Mouse (Mus musculus) urinary bladder, postnatal 4 days (tissue): Measurements from ENCODE around the gene Spata45.
"Not testable (repeated sequence)": the region's sequence is repeated elsewhere in the genome, so short reads cannot be mapped to it uniquely, and the experiment has no call there.

ENCODE experiments used
- DNase-seq, 2 experiments: peaks; one replicate each; pipeline ENCODE4 v3.0.0; 2021 to 2022; ENCODE audit warnings: low spot score in 2 of 2

Gene Spata45

DNA sequence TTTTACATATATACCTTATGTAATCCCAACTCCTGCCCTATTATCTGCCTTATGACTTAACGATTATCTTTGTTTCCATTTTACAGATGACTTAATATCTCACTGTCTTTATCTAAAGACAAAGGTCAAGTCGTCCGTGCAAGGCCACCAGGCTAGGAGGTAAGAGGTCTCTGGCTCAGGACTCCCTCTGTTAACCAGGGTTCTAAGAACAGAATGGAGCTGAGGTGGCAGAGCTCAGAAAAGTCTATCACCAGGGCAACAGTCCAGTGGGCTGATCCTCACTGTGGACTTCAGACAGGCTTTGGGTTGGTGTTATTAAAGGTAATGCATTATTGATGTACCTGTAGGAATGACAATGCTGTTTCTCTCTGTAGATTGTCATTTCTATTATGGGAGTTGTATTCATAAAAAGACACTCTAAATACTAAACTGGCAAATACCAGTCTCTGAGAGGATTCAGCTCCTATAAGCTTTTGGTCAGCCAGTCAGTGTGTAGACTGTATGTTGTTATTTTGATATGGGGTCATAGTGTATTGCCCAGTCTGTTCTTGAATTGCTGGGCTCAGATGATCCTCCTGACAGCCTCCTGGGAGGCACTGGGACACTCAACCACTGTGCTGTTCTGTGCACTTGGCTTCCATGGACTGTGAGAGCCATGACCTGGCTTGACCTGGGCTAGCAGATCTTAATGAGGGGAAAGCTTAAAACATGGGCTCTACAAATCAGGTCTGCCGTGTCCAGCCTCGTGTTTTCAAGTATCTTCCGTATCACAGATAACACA is at the start of gene Spata45:
TSS of gene Spata45 (plus strand) at position 86 of the 781 bp plus-strand sequence.
- DNase-seq: no peak

DNA sequence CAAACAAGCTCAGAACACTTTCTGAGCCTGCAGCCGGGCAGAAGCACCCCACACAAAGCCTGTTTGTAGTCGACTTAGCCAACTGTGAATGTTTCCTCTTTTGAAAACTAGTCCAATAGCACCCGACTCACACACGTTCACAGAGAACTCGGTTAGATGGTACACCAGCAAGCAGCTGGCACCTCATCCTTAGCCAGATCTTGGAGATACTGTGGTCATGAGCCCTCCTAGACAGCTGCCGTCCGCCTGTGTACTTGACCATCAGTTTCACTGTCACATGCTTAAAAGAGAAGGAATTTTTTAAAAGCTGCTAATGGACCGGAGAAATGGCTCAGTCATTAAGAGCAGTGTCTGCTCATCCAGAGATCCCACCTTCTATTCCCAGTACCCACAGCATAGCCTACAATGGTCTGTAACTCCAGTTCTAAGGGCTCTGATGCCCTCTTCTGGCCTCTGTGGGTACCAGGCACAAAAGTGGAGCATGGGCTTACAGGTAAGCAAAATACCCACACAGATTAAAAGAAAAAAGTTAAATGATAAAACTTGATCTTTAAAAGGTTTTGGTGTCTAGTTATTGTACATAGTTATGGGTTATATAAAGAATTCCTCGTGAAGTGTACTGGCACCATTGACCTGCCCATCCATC is 46.9 kb upstream of the Spata45 start:
- DNase-seq: no peak

DNA sequence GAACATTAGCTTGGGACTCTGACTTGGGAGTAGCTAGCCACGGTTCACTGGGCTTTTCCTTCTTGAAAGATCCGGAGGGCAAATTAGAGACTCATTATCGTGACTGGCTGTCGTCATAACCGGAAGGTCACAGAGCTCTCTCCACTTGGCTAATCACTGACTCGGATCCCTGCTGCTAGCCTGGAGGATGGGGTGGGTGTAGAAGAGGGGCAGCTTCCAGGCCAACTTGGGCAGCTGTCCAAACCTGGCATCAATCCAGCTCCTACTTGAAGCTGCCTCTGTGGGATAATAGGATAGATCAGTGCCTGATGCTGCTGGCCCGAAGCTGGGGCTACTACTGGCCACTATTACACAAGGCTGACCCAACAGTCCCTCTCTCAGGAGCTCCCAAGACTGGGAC is 40.9 kb upstream of the Spata45 start:
- DNase-seq: peak in 1 of 2 experiments; percentile 32

DNA sequence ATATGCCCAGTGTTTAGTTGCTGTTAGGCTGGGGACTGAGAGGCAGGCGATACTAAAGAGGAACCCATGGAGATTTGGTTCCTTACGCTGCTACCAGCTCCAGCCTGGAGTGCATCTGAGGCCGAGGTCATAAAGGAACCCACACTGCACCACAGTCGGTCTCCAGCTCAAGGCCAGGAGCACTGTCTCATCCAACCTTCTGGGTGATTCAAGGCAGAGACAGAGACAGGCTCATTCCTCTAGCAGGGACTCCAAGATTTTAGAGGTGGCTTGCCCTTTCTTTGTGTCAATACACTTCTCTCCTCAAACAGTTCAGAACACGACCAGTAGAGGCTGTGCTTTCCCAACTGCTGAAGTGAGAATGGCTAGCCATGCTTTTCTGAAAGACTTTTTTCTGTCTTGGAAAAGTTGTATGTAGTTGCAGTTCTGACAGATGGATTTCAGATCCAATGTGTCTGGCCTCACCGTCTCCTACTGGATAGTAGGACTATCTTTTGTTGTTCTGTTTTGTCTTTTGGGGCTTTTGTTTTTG is 40.0 kb upstream of the Spata45 start:
- DNase-seq: no peak

DNA sequence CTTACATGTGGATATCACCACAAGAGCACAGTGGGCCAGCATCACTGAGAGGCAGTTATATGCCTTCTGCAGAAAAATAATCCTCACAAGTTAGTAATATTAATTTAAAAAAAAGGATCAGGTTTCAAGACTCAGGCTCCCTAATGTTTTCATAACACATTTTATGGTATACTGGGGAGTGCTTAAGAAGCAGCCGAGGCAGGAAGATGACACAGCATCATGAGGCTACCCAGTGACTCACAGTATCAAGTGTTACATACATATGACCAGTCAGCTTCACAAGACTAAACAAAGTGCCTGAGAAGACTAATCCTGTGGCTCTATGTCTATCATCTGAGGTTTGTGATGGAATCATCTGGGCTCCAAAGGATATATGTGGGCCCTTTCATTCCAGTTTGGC is 38.4 kb upstream of the Spata45 start:
- no peak for DNase-seq

DNA sequence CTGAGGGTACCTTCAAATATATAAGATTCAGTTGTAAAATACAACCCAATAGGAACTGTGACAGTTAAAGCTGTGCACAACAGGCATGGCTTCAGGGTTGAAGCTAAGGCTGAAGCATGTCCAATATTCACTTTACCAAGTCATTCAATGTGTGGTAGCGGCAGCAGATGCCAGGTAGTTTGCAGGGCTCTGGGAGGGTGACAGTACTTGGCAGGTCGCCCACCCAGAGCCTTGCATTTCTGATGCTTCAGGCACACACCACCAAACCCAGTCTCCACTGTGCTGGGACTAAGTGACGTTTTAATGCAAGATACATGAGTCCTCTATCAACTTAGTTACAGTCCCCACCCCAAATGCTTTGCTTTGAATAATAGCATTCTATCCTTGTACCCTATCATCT is 35.8 kb upstream of the Spata45 start:
- no peak for DNase-seq

DNA sequence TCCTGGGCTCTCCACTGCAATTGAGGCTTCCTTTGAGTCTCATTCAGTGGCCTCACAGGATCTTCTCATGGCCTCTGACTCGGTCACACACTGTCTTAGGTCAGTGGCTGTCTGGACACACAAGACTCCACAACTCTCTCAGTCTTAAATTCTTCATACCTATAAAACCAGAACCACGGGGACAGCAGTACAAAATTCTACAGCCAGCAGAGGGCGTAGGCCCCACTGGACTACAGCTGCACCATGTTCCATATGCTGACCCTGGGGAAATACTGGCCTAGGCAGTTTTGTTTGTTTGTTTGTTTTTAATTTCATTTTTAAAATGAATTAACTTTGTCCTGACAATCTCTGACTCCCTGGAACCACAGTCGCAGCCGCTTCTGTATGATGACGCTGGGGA is 34.2 kb upstream of the Spata45 start:
- DNase-seq: no peak

DNA sequence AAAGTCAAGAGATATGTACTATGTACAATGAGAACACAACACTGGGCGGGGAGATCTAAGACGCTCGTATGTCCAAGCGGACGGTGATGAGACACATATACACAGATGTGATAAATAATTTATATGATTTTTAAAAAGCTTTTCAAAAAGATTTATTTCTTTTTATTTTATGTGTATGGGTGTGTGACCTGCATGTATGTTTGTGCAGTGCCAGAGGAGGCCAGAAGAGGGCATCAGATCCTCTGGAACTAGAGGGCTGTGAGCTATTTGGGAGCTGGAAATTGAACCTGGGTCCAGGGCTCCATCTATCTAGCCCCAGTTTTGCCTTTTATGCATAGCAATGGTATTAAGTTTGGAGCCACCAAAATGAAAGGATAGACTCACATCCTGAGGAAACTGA is 27.7 kb upstream of the Spata45 start:
- DNase-seq: no peak

DNA sequence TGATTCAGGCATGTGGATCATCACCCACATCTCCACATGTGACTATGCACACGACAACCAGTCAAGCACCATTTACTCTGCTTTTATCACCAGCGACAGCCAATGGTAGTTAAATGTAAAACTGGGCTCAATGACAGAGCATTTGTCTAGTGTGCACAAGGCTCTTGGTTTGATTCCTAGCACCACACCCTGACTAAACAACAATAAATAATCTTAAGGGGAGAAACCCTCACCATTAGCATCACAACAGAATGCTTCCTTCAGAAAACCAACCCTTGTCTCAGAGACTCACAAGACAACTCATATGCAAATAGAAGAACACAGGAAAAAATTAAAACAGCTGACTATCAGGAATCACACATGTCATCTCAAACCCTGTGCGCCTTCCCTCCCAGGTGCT is 22.2 kb upstream of the Spata45 start:
- no peak for DNase-seq

DNA sequence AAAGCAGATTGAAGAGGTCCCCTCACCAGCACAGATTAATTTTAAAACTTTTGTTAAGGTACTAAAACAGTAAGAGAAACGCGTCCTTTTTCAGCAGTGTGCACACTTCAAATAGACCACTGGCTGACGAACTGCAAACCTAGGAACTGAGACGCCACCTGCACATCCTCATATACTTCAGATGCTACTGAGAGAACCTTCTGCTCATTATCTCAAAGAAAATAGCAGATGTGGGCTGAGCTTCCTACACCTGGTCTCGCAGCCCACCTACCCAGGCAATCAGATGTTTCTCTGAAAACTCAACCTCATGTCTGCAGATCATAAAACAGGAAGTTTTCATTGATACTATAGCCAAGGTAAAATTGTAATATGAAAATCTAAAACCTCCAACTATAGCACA is 16.6 kb upstream of the Spata45 start:
- DNase-seq: no peak

DNA sequence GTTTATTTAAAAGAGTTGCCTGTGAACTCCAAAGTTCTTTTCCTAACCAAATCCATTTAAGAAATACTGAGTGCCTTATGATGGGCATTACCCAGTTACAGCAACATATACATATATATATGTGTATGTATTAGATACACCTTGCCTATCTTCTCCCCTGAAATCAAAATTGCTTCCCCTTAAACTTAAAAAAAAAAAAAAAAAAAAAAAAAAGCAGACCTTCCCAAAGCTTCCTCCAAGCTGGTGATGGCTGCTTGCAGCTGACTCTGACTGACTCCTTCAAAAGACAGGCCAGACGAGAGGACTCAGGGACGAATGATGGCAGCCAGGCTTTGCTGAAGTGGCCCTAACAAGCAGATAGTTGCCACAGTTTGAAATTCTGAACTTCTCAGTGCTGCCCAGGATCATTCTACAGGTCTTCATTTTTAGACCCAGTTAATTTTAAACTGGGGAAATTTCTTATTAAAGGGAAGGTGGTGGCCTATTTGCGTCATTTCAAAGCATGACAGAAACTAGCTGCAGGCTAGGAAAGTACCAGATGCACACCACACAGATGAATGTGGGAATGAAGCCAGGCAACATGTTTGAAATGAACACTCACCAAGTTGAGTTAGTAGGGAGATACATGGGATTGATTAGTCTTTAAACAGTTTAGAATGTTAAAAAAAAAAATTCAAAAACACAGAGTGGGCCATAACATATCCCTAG is 16.1 kb upstream of the Spata45 start:
- DNase-seq: no peak

DNA sequence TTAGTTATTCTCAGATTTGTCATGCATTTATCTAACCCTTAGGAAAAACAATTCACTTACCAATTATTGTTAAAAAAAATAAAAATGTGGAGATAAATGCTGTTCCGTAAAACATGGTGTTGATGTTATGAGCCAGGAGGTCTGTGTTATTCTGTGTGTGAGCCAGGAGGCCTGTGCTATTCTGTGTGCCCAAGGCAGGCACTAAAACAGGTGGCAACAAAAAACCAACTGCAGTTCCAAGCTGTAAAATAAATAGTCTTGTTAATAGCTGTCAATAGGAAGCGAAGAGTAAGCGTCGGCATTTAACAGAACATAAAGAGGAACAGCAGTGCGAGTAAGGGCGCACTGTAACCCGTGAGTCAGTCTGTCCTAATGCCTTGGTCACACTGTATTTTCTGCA is 15.4 kb upstream of the Spata45 start:
- no peak for DNase-seq

DNA sequence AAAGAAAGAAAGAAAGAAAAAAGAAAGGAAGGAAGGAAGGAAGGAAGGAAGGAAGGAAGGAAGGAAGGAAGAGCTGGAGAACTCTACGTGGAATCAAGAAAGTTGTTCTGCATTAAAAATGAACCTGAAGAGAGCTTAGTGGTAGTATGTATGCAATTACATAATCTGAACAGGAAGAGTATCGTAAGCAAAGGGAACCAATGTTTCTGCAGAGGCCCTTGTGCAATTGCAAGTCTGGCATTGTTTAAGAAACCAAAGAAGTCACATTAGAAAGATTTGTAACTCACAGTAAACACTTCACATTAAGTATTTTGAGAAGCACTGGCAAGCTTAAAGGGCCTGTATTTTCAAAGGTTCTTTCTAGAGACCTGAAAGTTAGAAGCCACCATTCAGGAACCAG is 13.3 kb upstream of the Spata45 start:
- DNase-seq: no peak

DNA sequence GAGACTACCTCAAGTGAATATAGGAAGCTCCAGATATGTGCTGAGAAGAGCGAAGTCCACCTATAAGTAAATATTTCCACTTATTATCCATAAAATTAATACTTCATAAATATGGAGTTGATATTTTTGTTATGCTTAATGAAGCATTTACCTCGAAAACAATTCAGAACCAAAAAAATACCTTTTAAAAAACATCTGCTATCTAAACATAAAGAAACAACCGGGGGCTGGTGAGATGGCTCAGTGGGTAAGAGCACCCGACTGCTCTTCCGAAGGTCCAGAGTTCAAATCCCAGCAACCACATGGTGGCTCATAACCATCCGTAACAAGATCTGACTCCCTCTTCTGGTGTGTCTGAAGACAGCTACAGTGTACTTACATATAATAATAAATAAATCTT is 12.6 kb upstream of the Spata45 start:
- DNase-seq: not testable (repeated sequence)

DNA sequence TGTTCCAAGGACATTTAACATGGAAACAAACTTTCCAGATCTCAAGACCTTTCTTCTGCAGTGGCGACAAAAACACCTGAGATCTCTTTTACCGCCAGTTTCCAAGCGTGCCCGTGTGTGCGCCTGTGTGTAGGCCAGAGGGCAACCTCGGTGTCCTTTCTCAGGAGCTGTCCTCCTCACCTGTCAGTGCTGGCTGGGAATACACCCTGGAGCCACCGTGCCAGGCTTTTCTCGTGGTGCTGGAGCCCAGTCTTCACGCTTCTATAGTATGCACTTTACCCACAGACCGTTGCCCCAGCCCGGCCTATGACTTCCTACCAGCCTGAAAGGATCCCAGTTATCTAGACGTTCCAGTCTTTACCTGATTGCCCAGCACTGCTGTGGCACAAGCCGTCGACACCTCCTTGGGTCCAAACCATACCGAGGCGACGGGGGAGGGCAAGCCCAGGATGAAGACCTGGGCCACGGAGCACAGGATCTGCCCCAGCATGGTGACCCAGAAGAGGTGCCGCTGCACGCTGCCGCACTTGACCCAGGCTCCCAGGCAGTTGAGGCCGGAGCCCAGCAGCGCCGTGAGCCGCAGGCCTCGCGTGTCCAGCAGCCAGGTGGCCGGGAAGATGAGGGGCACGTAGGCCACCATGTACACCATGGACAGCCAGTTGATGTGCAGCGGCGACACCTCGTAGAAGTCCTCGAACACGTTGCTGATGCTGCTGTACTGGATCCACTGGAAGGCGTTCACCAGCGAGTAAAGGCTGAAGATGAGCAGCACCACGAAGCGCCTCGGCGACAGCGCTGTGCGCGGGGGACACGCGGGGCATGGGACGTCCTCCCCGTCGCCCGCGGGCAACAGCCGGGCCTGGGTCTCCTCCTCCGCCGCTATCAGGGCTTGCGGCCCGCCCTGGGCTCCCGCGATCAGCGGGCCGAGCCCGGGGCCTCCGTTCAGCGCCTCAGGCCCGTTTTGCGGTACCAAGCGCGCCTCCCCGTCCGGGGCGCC is 11.1 kb upstream of the Spata45 start:
- DNase-seq: peak in 1 of 2 experiments; percentile 22

DNA sequence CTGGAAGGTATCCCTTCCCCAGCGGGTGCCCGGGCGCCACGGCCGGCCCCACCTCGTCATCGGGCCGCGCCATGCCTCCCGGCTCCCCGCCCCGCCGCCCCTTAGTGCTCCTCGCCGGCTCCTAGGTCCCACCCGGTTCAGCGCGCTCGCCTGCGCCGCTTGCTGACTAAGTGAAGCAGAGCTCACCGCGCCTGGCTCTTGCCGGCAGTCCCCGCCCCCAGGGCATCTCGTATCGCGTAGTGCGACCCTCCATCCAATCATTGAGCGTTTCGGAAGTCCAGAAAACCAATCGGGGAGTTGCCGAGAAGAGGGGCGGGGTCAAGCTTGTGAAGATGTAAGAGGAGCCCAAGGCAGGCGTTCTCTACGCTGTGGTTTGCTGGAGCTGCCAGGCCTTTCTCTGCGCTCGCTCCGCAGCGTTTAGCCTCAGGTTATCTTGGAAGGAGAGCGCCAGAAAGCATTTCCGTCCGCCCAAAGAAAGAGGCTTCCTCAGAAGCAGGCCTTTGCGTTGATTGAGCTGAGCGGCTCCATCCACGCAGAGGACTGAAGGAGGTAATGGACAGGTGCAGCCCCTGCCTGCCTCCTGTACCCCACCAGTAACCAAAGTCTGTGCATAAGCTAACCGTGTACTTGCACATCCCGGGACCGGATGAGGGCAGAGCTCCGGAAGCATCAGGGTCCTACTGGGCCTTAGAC is 10.3 kb upstream of the Spata45 start, which contains the start of gene Flvcr1:
TSS of gene Flvcr1 (minus strand) at position 138 of the 693 bp plus-strand sequence.
- peak; percentile 98 for DNase-seq

DNA sequence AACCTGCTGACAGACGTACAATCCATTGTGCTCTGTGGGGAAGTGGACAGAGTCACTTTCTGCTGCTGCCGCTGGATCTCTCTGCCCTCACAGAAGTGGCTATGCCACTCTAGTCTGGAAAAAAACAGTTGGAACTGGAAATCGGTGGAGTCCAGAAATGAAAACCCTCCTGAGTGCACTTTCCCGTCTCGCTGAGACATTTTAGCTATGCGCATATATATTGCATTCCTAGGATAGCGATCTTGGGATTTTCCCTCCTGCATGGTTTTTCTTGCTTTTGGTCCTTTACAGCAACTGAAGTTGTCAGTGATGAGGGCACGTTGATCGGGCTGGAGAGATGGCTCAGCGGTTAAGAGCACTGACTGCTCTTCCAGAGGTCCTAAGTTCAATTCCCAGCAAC is 6.3 kb upstream of the Spata45 start:
- no peak for DNase-seq

DNA sequence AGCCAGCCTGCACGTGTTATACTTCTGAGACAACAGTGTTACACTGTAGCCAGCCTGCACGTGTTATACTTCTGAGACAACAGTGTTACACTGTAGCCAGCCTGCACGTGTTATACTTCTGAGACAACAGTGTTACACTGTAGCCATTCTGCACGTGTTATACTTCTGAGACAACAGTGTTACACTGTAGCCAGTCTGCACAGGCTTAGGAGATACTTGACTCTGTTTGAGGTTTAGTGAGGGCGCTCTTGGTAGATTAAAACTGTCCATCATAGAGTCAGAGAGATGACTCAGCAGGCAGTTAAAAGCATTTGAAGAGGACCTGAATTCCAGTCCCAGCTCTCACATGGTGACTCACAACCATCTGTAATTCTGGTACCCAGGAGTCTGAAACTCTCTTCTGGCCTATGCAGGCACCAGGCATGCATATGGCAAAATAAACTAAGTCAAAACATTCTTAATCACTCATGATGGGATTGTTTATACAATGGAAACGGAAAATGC is 5.5 kb upstream of the Spata45 start:
- not testable (repeated sequence) for DNase-seq

DNA sequence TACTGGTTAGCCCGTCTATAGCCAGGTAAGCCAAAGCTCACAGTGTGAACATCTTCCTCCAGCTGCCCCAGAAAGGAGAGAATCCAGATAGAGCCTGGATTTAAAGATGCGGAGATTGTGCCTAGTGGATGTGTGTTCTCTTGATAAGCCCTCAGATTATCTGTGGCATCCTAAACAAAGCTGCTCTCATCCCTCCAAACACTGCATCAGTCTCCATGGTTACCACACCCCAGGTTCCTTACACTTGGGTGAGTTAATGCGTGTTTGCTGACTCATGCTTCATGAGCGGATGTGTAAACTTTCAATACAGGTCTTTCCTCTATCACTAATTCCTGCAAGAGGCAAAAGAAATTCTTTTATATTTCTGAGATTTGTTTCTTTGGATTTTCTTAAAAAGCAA is 790 bp upstream of the Spata45 start:
- no peak for DNase-seq

DNA sequence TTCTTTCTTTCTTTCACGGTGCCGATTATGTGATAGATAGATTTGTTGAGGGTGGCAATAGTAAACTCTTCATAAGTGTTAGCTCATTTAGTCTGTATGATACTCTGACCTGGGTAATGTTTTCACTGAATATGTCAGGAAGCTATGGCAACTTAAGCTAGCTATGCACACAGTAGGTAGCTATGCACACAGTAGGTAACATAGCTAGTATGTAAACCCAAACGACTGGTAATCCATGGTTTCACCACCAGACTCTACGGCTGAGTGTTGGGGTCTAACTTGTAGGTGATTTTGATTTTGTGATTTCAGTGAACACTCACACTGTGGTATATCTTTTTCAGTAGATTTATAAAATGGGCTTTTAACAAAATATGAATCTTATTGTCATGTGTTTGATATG is 1.6 kb downstream of the Spata45 start:
- no peak for DNase-seq
